Mouse (Mus musculus) thymus, adult 2 months (tissue): ENCODE results near the gene B3gnt3. TPM values are rescaled to one million over a fixed set of nuclear protein-coding genes. Genes with fewer than 3 reads are reported as not detected.
A peak's percentile ranks its signal among the peaks of the same experiment; 100 is the strongest.
"Not testable (repeated sequence)": the region's sequence is repeated elsewhere in the genome, so short reads cannot be mapped to it uniquely, and the experiment has no call there.

Experiments
- DNase-seq: peaks from one replicate; pipeline ENCODE4 v3.0.0; 2021
- H3K27ac ChIP-seq: fragments of 200-500 bp; 2 replicates; pipeline ENCODE4 v1.5.1; 2012; ENCODE audit warnings: low read length, control low read depth; ENCODE audit not compliant: control insufficient read depth, insufficient read depth
- H3K27me3 ChIP-seq: fragments of 200-500 bp; 2 replicates; pipeline ENCODE4 v1.6.1; 2012; ENCODE audit warnings: mild to moderate bottlenecking, low read length, moderate library complexity, mixed read lengths; ENCODE audit not compliant: control insufficient read depth, insufficient read depth
- H3K36me3 ChIP-seq: fragments of 200-500 bp; 2 replicates; pipeline ENCODE4 v1.6.1; 2012; ENCODE audit warnings: mild to moderate bottlenecking, low read length, moderate library complexity; ENCODE audit not compliant: control insufficient read depth, insufficient read depth
- H3K4me1 ChIP-seq: fragments of 200-500 bp; replicated peaks from 2 replicates; pipeline ENCODE4 v1.6.1; 2012; ENCODE audit warnings: low read length; ENCODE audit not compliant: control insufficient read depth, insufficient read depth
- H3K4me3 ChIP-seq: fragments of 200-500 bp; 2 replicates; pipeline ENCODE4 v1.5.1; 2012; ENCODE audit warnings: mild to moderate bottlenecking, low read length, control low read depth, moderate library complexity; ENCODE audit not compliant: control insufficient read depth, insufficient read depth
- CTCF ChIP-seq: fragments of 200-500 bp; IDR thresholded peaks from 2 replicates; pipeline ENCODE4 v1.5.1; 2012; ENCODE audit warnings: mild to moderate bottlenecking, control low read depth, low read length, moderate library complexity, borderline replicate concordance; ENCODE audit not compliant: control insufficient read depth, poor library complexity, insufficient read depth; ENCODE audit errors: extremely low read depth
- POLR2A ChIP-seq: fragments of 200-500 bp; IDR thresholded peaks from 2 replicates; pipeline ENCODE4 v1.6.1; 2012; ENCODE audit warnings: mild to moderate bottlenecking, low read length, control low read depth, moderate library complexity; ENCODE audit not compliant: control insufficient read depth, poor library complexity, insufficient read depth; ENCODE audit errors: extremely low read depth
- WGBS: fragments of 180-500 bp; shearing (Covaris S2); methylation state at CpG from one replicate; pipeline ENCODE4 v1.1.7; 2018; 5-methylcytosine and 5-hydroxymethylcytosine counted together
- polyA plus RNA-seq: library from polyadenylated mRNA; depleted of rRNA; stranded (reverse); fragments of >200 nt; gene quantifications from 2 replicates; pipeline ENCODE4 v1.2.3, GENCODE M21; 2012

The B3gnt3 gene
- polyA plus RNA-seq, 1 experiment = 6.9 TPM

- Histone ChIP-seq H3K27me3 (no peaks in the 10 kb centered on the region), H3K27ac (no peak overlapping the region), H3K4me3 (no peak overlapping the region), H3K36me3 (peaks cover 68% of the 10 kb centered on the region), H3K4me1 (no peaks in the 10 kb centered on the region)
- no peak for TF ChIP-seq POLR2A
- TF ChIP-seq CTCF = no peak
- DNase-seq = no peak
- whole genome bisulfite sequencing = 67% methylated on average over 2 of the region's 2 CpGs
These were observed 10.0 kb upstream of the B3gnt3 start for GRCm38 (mm10) chr8:71711574-71711973.

- Histone ChIP-seq H3K4me1 (no peaks in the 10 kb centered on the region), H3K4me3 (no peak overlapping the region), H3K27me3 (no peaks in the 10 kb centered on the region), H3K27ac (no peak overlapping the region), H3K36me3 (peaks cover 53% of the 10 kb centered on the region)
- 76% methylated on average over 25 of the region's 25 CpGs for WGBS
- peak; percentile 38; the same call in 1 of the 2 replicates for TF ChIP-seq CTCF
- TF ChIP-seq POLR2A = no peak
- peak; percentile 72 for DNase-seq
These were observed 8.3 kb upstream of the B3gnt3 start for GRCm38 (mm10) chr8:71709800-71710446.

- H3K27ac ChIP-seq = no peak overlapping the region
- no peak for TF ChIP-seq POLR2A
- TF ChIP-seq CTCF = no peak
- no peak for DNase-seq
- H3K27me3 ChIP-seq = no peaks in the 10 kb centered on the region
- 92% methylated on average over 25 of the region's 25 CpGs for WGBS
- no peaks in the 10 kb centered on the region for H3K4me1 ChIP-seq
- H3K36me3 ChIP-seq = peaks cover 46% of the 10 kb centered on the region
- H3K4me3 ChIP-seq = no peak overlapping the region
These were observed 7.7 kb upstream of the B3gnt3 start for GRCm38 (mm10) chr8:71709134-71709799.

- no peak overlapping the region for H3K4me3 ChIP-seq
- 71% methylated on average over 8 of the region's 8 CpGs for WGBS
- peak; percentile 75 for DNase-seq
- peak; percentile 66; the same call in 1 of the 2 replicates for TF ChIP-seq CTCF
- no peak for TF ChIP-seq POLR2A
- H3K4me1 ChIP-seq = no peaks in the 10 kb centered on the region
- peaks cover 33% of the 10 kb centered on the region for H3K36me3 ChIP-seq
- no peaks in the 10 kb centered on the region for H3K27me3 ChIP-seq
- H3K27ac ChIP-seq = no peak overlapping the region
These were observed 6.3 kb upstream of the B3gnt3 start for GRCm38 (mm10) chr8:71707874-71708273.

- H3K27ac ChIP-seq, H3K27me3 ChIP-seq, DNase-seq, H3K36me3 ChIP-seq, H3K4me3 ChIP-seq: not testable (repeated sequence)
- H3K4me1 ChIP-seq = peaks cover 10% of the 10 kb centered on the region
These were observed 1.8 kb upstream of the B3gnt3 start for GRCm38 (mm10) chr8:71703400-71703799.

GRCm38 (mm10) chr8:71702923-71703322, 1.3 kb upstream of the B3gnt3 start:
- Histone ChIP-seq H3K4me3 (no peak overlapping the region), H3K36me3 (peaks cover 6% of the 10 kb centered on the region; the same call in 1 of the 2 replicates), H3K27ac (no peak overlapping the region), H3K27me3 (no peaks in the 10 kb centered on the region), H3K4me1 (peaks cover 10% of the 10 kb centered on the region)
- TF ChIP-seq POLR2A (no peak), CTCF (no peak)
- DNase-seq = no peak
- WGBS = 75% methylated on average over 3 of the region's 3 CpGs

- Histone ChIP-seq H3K4me1 (peaks cover 10% of the 10 kb centered on the region), H3K27me3 (no peaks in the 10 kb centered on the region), H3K27ac (no peak overlapping the region), H3K36me3 (no peaks in the 10 kb centered on the region), H3K4me3 (no peak overlapping the region)
- TF ChIP-seq CTCF = no peak
- no peak for TF ChIP-seq POLR2A
- DNase-seq = no peak
- 15% methylated on average over 4 of the region's 4 CpGs for WGBS
These were observed 471 bp upstream of the B3gnt3 start for GRCm38 (mm10) chr8:71702087-71702432.
